Mouse (Mus musculus) hindbrain, embryonic 10.5 days (tissue): ENCODE measurements at regions not wholly inside any gene's neighbourhood (a gene's known extent, or its start where the extent isn't known, plus 50 kb on each side); places are given as distances from the start of the nearest gene placed in this dataset.

Experiments
- DNase-seq: peaks from one replicate; pipeline ENCODE4 v3.0.0-alpha.2; 2017; ENCODE audit warnings: low spot score
- H3K27ac ChIP-seq: fragments of 300-500 bp; sonication (generic); 2 replicates; pipeline ENCODE4 v1.5.1; 2016; ENCODE audit warnings: mild to moderate bottlenecking, moderate library complexity
- H3K27me3 ChIP-seq: fragments of 300-500 bp; sonication (generic); 2 replicates; pipeline ENCODE4 v1.6.1; 2016; ENCODE audit warnings: mild to moderate bottlenecking; ENCODE audit not compliant: poor library complexity, insufficient read depth, severe bottlenecking
- H3K36me3 ChIP-seq: fragments of 300-500 bp; sonication (generic); 2 replicates; pipeline ENCODE4 v1.6.1; 2016; ENCODE audit warnings: mild to moderate bottlenecking, moderate library complexity
- H3K4me1 ChIP-seq: fragments of 300-500 bp; sonication (generic); replicated peaks from 2 replicates; pipeline ENCODE4 v1.6.1; 2016; ENCODE audit warnings: mild to moderate bottlenecking
- H3K4me3 ChIP-seq: fragments of 300-500 bp; sonication (generic); 2 replicates; pipeline ENCODE4 v1.5.1; 2016; ENCODE audit warnings: mild to moderate bottlenecking, moderate library complexity
- H3K9me3 ChIP-seq: fragments of 300-500 bp; sonication (generic); 2 replicates; pipeline ENCODE4 v1.6.1; 2016; ENCODE audit warnings: mild to moderate bottlenecking, moderate library complexity
- WGBS: fragments of 180-500 bp; shearing (Covaris S2); methylation state at CpG from one replicate; pipeline ENCODE4 v1.1.7; 2016; 5-methylcytosine and 5-hydroxymethylcytosine counted together

- Histone ChIP-seq H3K4me1 (peaks cover 32% of the 10 kb centered on the region), H3K9me3 (no peaks in the 10 kb centered on the region), H3K27ac (peak overlapping the region; percentile 67), H3K36me3 (no peaks in the 10 kb centered on the region), H3K27me3 (no peaks in the 10 kb centered on the region), H3K4me3 (peak overlapping the region; percentile 31)
- 22% methylated on average over 13 of the region's 13 CpGs for WGBS
- peak; percentile 65 for DNase-seq
Measured at GRCm38 (mm10) chr2:48538668-48539341, 275.1 kb upstream of the Acvr2a start.

DNA sequence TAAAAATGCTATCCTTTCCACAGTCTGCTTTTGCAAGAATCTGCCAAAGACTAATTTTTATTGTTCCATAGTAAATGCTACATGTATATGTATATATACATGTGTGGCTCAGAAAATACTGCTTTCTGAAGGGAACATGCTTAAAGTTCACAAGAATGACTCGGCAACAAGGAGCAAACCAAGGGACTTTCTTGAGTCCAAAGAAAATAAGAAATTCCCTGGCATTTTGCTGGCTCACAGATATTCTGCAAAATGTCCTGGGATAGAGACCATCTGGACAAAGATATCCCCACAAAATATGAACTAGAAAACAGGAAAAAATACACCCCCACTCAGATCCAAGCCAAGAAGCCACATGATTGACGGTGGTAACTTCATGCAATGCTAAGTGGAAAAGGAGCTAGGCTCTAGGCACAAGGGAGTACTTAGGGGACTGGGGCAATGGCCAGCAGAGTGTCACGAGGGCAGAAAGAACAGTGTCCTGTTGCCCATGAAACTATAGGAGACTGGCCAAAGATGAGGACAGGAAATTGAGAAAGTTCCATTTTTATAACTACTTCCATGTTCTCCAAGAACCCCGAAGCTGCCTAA, 274.3 kb upstream of the Acvr2a start:
- 69% methylated on average over 4 of the region's 4 CpGs for WGBS
- Histone ChIP-seq H3K4me3 (0 out of 2 replicates have a peak overlapping the region, but pooled peaks have one; percentile 31), H3K27ac (peak overlapping the region; percentile 67), H3K4me1 (peaks cover 32% of the 10 kb centered on the region), H3K36me3 (no peaks in the 10 kb centered on the region), H3K9me3 (no peaks in the 10 kb centered on the region), H3K27me3 (no peaks in the 10 kb centered on the region)
- DNase-seq, result no peak

- no peak for DNase-seq
- Histone ChIP-seq H3K4me3 (no peak overlapping the region), H3K4me1 (peaks cover 15% of the 10 kb centered on the region), H3K27ac (no peak overlapping the region), H3K36me3 (no peaks in the 10 kb centered on the region), H3K9me3 (no peaks in the 10 kb centered on the region), H3K27me3 (no peaks in the 10 kb centered on the region)
- WGBS, result 81% methylated on average over 4 of the region's 4 CpGs
Measured at GRCm38 (mm10) chr2:48544377-48544776, 269.5 kb upstream of the Acvr2a start.

- 85% methylated on average over 4 of the region's 4 CpGs for WGBS
- H3K27me3 ChIP-seq, result no peaks in the 10 kb centered on the region
- no peak overlapping the region for H3K27ac ChIP-seq
- no peak overlapping the region for H3K4me3 ChIP-seq
- no peaks in the 10 kb centered on the region for H3K9me3 ChIP-seq
- H3K4me1 ChIP-seq, result peaks cover 8% of the 10 kb centered on the region
- DNase-seq, result no peak
- no peaks in the 10 kb centered on the region for H3K36me3 ChIP-seq
Measured at GRCm38 (mm10) chr2:48545072-48545471, 268.8 kb upstream of the Acvr2a start.

DNA sequence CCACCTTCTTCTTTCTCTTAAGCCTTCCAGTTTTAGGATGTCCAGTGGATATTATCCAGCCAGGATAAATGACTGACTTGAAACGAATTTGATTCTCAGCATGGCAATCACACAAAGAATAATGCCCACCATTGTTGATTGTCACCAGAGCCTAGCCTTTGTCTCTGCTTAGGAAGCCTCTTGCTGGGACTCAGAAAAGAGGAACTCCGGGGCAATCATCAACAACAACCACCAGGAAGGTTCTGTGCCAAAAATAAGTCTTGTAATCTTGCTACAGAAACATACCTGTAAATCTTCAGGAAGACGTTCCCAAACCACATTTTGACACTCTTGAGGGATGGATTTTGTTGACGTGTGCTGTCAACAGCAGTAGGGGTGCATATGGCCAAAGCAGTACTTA, 268.2 kb upstream of the Acvr2a start:
- Histone ChIP-seq H3K27ac (no peak overlapping the region), H3K4me3 (no peak overlapping the region), H3K4me1 (peaks cover 2% of the 10 kb centered on the region), H3K27me3 (no peaks in the 10 kb centered on the region), H3K9me3 (no peaks in the 10 kb centered on the region), H3K36me3 (no peaks in the 10 kb centered on the region)
- WGBS, result 61% methylated on average over 4 of the region's 4 CpGs
- DNase-seq, result no peak

- no peaks in the 10 kb centered on the region for H3K27me3 ChIP-seq
- no peaks in the 10 kb centered on the region for H3K4me1 ChIP-seq
- no peak overlapping the region for H3K27ac ChIP-seq
- 92% methylated on average over 4 of the region's 4 CpGs for WGBS
- DNase-seq, result no peak
- H3K4me3 ChIP-seq, result no peak overlapping the region
- H3K9me3 ChIP-seq, result no peaks in the 10 kb centered on the region
- no peaks in the 10 kb centered on the region for H3K36me3 ChIP-seq
Measured at GRCm38 (mm10) chr2:48546194-48546593, 267.7 kb upstream of the Acvr2a start.

DNA sequence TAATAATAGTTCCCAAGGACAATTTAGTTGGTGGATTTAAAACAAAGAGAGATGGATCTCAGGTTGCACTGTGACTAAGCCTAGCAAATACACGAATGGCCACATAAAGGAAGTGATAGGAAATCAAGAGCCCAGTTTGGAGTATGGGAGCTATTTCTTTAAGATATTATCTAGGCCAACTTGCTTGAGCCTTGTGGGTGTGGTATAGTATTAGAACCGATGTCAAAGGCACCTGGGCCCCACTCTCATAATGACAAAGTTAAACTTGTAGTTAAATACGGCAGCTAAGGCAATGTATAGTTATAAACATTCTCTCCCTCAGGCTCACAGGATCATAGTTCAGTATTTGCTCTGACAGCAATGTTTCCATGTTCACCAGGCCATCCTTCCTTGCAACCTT, 257.3 kb upstream of the Acvr2a start:
- Histone ChIP-seq H3K4me1 (no peaks in the 10 kb centered on the region), H3K4me3 (no peak overlapping the region), H3K27ac (no peak overlapping the region), H3K9me3 (no peaks in the 10 kb centered on the region), H3K36me3 (no peaks in the 10 kb centered on the region), H3K27me3 (no peaks in the 10 kb centered on the region)
- WGBS, result 83% methylated on average over 3 of the region's 3 CpGs
- no peak for DNase-seq

- no peaks in the 10 kb centered on the region for H3K9me3 ChIP-seq
- H3K36me3 ChIP-seq, result no peaks in the 10 kb centered on the region
- H3K4me1 ChIP-seq, result no peaks in the 10 kb centered on the region
- no peak for DNase-seq
- H3K4me3 ChIP-seq, result no peak overlapping the region
- H3K27ac ChIP-seq, result no peak overlapping the region
- H3K27me3 ChIP-seq, result no peaks in the 10 kb centered on the region
Measured at GRCm38 (mm10) chr2:48557123-48557522, 256.8 kb upstream of the Acvr2a start.

GRCm38 (mm10) chr2:48558641-48559040, 255.3 kb upstream of the Acvr2a start:
- no peaks in the 10 kb centered on the region for H3K27me3 ChIP-seq
- H3K9me3 ChIP-seq, result no peaks in the 10 kb centered on the region
- no peaks in the 10 kb centered on the region for H3K36me3 ChIP-seq
- no peak for DNase-seq
- H3K27ac ChIP-seq, result no peak overlapping the region
- H3K4me1 ChIP-seq, result no peaks in the 10 kb centered on the region
- H3K4me3 ChIP-seq, result no peak overlapping the region
- 85% methylated on average over 3 of the region's 3 CpGs for WGBS

DNA sequence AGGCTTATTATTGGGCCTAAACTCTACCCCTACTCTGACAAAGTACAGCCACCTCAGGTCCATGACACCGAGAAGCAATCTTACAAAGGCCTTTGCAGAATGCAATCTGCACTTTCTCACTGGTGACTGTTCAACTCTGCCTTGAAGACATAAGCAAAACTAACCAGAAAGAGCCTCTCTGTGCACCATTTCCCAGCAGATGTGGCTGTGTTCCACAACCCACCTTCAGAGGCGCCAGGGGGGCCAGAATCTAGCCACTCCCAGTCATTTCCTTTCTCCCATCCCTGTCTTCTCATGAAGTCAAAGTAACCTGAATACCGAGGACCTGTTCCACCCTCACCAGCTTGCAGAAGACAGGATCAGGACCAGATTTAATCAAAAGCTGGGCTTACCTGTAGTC, 250.3 kb upstream of the Acvr2a start:
- no peaks in the 10 kb centered on the region for H3K27me3 ChIP-seq
- no peak overlapping the region for H3K27ac ChIP-seq
- no peak for DNase-seq
- 81% methylated on average over 3 of the region's 3 CpGs for WGBS
- H3K4me3 ChIP-seq, result no peak overlapping the region
- H3K4me1 ChIP-seq, result no peaks in the 10 kb centered on the region
- H3K36me3 ChIP-seq, result no peaks in the 10 kb centered on the region
- no peaks in the 10 kb centered on the region for H3K9me3 ChIP-seq

DNA sequence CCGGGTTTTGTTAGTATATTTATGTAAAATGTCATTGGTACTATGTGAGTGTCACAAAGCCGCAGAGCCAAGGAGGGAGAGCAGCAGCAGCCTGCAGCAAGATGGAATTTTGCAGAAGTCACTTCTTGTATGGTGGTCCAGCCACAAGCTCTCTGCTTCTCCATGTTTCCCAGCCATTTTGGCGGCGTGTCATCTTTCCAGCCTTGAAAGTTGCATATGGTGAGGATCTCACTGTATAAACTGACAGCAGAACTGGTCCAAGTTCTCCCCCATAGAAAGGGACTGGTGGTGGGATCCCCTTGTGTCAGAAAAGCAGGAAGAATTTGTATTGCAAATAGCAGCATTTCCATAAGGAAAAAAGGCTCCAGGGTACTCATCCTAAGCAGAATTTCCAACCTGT, 249.7 kb upstream of the Acvr2a start:
- H3K4me3 ChIP-seq, result no peak overlapping the region
- H3K27ac ChIP-seq, result no peak overlapping the region
- 76% methylated on average over 4 of the region's 4 CpGs for WGBS
- H3K36me3 ChIP-seq, result no peaks in the 10 kb centered on the region
- no peak for DNase-seq
- no peaks in the 10 kb centered on the region for H3K9me3 ChIP-seq
- no peaks in the 10 kb centered on the region for H3K27me3 ChIP-seq
- no peaks in the 10 kb centered on the region for H3K4me1 ChIP-seq

DNA sequence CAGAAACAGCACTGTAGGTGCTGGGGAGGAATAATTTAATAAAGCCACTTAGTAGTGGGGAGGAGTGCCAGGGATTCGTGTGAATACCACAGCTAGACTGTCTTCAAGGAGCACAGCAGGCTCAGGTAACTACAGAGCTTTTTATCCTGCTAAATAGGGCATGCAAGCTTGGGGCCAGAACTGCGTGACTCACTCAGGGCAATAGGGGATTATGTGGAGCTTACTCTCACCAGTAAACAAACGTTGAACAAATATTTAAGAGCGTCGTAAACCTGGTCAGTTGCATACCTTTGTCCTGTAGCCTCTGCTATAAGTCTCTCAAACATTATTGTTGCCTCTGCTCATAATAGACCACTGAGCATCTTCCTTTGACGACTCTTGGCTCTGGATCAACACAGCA, 246.0 kb upstream of the Acvr2a start:
- no peaks in the 10 kb centered on the region for H3K27me3 ChIP-seq
- no peak for DNase-seq
- no peak overlapping the region for H3K27ac ChIP-seq
- WGBS, result 73% methylated on average over 6 of the region's 6 CpGs
- H3K36me3 ChIP-seq, result no peaks in the 10 kb centered on the region
- no peaks in the 10 kb centered on the region for H3K4me1 ChIP-seq
- no peak overlapping the region for H3K4me3 ChIP-seq
- H3K9me3 ChIP-seq, result no peaks in the 10 kb centered on the region

DNA sequence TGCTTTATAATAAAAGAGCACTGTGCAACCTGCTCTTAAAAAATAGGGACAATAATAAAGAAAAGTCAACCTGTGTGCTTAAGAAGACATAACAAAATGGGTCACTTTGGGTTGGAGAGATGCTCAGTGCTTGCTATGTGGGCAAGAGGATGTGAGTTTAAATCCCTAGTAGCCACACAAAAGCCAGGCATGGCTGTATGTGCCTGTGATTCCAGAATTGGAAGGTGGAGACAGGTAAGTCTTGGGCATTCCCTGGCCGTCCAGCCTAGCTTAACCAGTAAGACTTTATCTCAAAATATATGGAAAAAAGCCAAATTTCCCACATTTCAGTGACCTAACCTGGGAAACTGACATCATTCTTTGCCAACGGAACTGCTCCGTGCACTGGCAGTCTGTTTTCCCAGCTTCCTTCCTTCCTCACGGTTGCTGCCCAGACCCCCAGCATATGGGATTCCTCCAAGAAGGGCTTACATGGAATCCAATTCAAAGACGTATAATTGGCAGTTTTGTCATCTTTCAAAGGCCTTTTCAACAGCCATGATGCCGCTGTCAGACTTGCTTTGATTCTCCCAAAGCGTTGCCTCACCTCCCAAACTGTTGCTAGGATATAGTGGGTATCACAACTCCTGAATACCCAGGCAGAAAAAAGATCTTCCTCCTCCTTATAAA, 227.6 kb upstream of the Acvr2a start:
- Histone ChIP-seq H3K27ac (0 out of 2 replicates have a peak overlapping the region, but pooled peaks have one; percentile 29), H3K4me3 (no peak overlapping the region), H3K9me3 (no peaks in the 10 kb centered on the region), H3K27me3 (no peaks in the 10 kb centered on the region), H3K36me3 (no peaks in the 10 kb centered on the region), H3K4me1 (peaks cover 15% of the 10 kb centered on the region)
- peak; percentile 22 for DNase-seq
- WGBS, result 41% methylated on average over 7 of the region's 7 CpGs
